Mouse (Mus musculus) layer of hippocampus, postnatal 10 days (tissue): ENCODE measurements around the gene Nxnl2. TPM values are rescaled to one million over a fixed set of nuclear protein-coding genes. Genes with fewer than 3 reads are reported as not detected.

ENCODE experiments used
- DNase-seq, 2 experiments: peaks; one replicate each; pipeline ENCODE4 v3.0.0; 2021; ENCODE audit warnings: low spot score in 2 of 2
- long read RNA-seq: library from polyadenylated mRNA; stranded (forward); transcript quantifications from one replicate; pipeline ENCODE4 v2.0.0, GENCODE M21; 2023
- total RNA-seq, 2 experiments: library from RNA; stranded (reverse); gene quantifications; 2 replicates each; pipeline ENCODE4 v1.2.3; 2021

Nxnl2 gene
- 1 to 10 TPM; 1.3 TPM for total RNA-seq
- long read RNA-seq, partial matches to known transcripts: 0 of 4 reads
- long read RNA-seq, other reads (novel, unspliced or antisense): 2 of 4 reads

- peak; percentile 41 to 57 for DNase-seq
Observed at GRCm38 (mm10) chr13:51170691-51171680, at the start of gene Nxnl2. TSS of gene Nxnl2 (plus strand) at chr13:51171022.

GRCm38 (mm10) chr13:51121966-51122365 is 48.9 kb upstream of the Nxnl2 start:
- no peak for DNase-seq

DNA sequence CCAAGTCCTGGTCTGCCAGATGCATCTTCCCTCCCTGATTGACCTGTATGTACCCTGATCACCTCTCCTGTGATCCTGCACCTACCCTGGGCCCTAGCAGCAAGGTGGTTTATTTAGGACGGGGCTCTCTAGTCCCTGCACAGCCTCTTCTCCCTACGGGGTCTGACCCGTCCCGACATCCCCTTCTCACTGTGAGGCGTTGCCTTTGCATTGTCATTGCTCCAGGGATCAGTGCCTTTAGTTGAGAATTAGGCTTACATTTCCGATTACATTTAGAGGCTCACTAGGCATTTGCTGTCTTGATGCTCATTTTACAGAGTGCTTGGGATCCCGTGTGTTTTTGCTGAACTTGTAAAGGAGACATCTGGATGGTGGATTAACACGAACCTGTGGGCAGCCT is 48.1 kb upstream of the Nxnl2 start:
- DNase-seq: no peak

DNA sequence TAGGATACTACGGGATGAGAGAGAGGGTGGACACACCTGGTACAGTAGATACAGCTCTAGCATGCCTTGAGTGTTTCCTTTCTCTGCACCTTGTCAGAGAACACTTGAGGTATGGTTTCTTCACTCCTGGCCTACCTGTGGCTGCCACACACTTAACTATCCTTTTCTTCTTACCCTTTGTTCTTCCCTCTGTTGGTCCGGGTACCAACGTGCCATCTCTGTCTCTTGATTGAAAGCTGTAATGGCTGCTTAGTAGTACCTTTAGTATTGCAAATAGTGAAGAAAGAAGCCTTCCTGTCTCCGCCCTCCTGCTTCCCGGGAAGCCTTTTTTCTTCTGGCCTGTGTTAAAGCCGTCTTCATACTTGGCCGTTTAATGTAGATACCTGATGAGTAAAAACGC is 45.5 kb upstream of the Nxnl2 start:
- DNase-seq: no peak

DNA sequence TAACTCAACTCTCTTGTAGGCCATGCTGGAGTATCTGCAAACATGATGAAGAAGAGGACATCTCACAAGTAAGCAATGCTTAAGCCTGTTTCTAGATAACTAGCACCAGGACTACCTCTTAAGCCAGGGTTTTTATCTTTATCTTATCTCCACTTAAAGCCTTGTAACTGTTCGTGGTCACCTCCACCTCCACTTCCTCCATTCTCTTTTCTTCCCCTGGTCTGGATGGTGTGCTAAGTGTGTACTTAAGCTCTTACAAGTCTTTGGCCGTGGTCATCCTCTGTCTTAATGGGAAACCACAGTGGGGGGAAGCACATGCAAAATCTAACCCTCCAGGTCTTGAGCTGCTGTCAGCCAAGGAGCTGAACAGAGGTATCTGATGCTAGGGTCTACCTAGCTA is 42.9 kb upstream of the Nxnl2 start:
- DNase-seq: no peak

DNA sequence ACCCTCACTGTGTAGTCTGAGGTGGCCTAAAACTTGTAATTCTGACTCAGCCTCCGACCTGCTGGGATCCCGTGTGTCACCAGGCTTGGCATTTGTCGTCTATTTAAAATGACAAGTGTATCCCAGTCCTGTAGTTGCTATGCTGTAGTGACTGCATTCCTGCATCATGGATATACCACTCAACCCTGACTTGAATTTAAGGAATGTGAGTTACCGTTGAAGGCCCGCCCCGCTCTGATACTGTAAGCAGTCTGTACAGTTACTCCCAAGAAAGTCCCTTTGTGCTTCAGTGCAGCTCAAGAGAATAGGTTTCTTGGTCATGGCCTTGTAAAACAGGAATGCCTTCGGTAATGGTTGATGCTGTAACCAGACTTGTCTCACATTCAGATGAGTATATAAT is 42.4 kb upstream of the Nxnl2 start:
- no peak for DNase-seq

- DNase-seq: no peak
Observed at GRCm38 (mm10) chr13:51131179-51131578, 39.6 kb upstream of the Nxnl2 start.

- DNase-seq: no peak
Observed at GRCm38 (mm10) chr13:51136315-51136714, 34.5 kb upstream of the Nxnl2 start.

DNA sequence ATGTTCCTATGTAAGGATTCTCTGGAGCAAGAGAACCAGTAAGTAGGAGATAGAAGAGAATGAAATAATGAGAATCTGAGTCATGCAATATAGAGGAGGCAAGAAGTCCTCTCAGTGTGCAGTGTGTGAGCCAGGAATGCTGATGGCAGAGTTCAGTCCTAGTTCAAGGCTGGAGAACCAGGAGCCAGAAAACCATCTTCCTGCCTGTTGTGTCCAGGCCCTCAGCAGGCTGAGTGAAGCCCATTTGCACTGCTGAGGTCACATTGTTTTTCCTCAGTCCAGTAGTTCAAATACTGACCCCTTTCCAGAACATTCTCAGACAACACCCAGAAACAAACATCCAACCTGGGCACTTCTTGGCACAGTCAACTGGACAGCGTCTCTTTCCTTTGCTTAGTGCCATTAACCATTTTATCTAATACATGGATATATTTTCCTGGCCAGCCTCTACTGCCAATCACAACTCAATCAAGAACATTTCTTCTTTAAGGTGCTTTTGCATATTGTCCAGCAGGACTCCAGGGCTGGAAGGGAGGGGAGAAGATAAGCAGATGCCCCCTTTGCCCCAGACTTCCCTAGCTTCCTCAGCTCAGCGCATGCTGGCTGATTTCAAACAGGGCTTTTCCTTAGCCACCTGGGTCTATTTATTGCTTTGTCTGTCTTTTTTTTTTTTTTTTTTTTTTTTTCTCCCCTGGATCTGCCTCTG is 33.7 kb upstream of the Nxnl2 start:
- no peak for DNase-seq

DNA sequence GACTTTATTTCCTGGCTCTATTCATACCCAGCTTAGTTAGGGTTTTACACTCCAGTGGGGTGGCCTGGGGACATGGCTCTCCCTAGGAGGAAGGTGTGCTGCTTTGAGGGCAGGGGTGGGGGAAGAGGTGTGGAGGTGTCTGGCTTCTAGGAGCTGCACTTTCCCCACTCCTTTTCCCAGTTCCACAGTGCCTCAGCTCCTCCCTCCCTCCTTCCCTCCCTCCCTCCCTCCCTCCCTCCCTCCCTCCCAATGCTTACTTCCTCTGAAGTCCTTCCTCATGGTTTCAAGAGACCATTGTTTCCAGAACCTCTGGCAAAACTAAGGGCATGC is 33.2 kb upstream of the Nxnl2 start:
- no peak for DNase-seq

DNA sequence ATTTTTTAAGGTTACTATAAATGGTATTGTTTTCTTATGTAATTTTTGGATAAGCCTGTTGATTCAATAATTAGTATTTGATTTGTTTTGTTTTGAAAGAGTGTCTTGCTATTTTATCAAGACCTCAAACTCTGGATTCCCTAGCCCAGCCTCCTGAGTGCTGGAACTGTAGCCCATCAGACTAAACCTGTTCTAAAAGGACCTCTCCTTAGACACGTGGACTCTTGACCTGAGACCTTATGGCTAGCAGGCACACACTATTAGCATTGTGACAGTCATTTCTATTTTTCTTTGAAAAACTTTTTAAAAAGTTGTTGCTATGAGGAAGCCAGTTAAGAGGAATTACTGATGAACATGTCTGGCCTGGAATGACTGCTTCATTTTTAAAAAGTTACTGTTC is 23.7 kb upstream of the Nxnl2 start:
- DNase-seq: no peak

DNA sequence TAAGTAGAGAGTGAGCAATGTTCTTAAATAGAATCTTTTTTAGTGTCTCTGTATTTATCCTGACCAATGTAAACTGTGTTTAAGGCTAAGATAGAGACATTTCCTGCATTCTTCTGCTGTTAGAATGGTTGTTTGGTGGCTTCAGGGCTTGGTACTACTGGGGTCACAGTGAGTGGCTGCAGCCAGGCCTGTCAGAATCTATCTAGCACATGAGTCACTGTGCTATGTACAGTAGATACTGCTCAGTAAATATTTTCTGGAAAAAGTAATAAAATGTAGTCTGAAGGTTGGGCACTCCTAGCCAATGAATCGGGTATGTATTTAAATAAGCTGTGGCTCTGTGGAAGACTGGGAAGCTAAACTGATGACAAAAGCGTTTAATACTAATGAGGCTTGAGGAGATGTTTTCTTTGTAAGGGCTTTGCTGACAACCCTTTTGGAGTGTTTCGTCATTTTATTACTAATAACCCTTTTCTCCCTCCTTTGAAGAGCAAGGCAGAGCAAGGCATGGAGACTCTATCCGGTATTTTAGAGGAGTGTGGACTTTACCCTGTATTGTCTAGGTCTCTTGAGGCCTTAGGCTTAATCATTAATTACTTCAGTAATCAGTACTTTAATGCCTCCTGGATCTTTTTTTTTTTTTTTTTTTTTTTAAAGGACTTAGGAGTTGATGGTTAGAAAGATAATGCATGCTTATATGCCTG is 17.7 kb upstream of the Nxnl2 start:
- no peak for DNase-seq

- DNase-seq: no peak
Observed at GRCm38 (mm10) chr13:51153670-51154030, 17.2 kb upstream of the Nxnl2 start.

- DNase-seq: peak; percentile 23 to 39
Observed at GRCm38 (mm10) chr13:51155178-51156013, 15.4 kb upstream of the Nxnl2 start.

DNA sequence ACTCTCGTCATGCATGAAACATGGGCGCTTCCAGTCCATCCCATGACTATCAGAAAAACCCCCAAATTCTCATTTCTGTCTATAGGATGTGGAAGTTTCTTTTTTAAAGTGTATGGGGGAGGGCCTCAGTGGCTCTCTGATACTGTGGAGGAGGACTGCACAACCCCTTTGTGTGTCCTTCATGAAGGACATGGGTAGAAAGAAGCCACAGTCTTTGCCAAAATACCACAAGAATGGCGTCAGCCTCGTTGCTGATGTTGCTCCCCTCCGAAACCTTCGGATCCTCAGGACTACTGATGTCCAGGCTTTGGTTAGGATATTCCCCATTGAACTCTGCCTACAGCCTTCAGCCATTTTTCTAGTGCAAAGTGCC is 14.8 kb upstream of the Nxnl2 start:
- DNase-seq: no peak

GRCm38 (mm10) chr13:51157291-51157690 is 13.5 kb upstream of the Nxnl2 start:
- no peak for DNase-seq

DNA sequence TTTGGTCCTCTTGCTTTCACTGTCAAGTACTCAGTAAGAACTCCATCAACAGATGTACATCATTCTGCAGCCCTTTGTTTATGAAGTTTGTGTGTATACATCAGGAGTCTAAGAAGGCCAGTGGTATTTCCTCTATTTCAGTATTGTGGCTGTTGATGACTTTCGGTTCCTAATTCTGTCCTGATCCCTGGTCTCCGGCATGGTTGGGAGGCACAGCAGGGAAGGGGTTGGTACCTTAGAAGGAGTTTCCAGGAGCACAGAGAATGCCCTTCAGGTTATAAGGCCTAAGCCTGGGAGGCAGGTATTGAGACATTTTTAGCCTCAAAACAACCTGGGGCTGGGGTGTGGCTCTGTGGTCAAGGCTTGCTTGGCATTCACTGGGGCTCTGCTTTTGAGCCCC is 9.2 kb upstream of the Nxnl2 start:
- DNase-seq: no peak

- DNase-seq: no peak
Observed at GRCm38 (mm10) chr13:51162246-51162645, 8.6 kb upstream of the Nxnl2 start.

DNA sequence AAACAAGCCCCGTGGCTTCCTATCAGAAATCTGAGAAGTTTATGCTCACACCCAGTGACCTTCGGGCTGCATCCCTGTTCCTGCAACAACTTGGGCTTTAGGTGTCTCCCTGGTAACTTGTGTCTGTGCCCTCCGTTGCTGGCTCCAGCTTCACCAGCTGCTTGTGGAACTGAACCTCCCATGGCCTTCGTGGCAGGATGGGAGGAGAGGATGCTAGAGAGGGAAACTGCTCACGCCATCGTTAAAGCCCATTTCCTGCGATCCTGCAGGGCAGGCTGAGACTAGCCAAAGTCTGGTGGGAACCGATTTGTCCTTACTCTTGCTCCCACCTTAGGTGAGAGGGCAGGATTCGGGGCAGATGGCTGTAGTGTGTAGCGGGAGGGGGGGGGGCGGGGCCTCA is 4.1 kb upstream of the Nxnl2 start:
- DNase-seq: no peak

GRCm38 (mm10) chr13:51170215-51170614 is 607 bp upstream of the Nxnl2 start:
- no peak for DNase-seq

- no peak for DNase-seq
Observed at GRCm38 (mm10) chr13:51172601-51173000, 1.8 kb downstream of the Nxnl2 start.
